Mouse (Mus musculus) hindbrain, postnatal 0 days (tissue): ENCODE results near the gene Lipc. TPM values are rescaled to one million over a fixed set of nuclear protein-coding genes. Genes with fewer than 3 reads are reported as not detected.
A peak's percentile ranks its signal among the peaks of the same experiment; 100 is the strongest.

ENCODE experiments used
- ATAC-seq: fragments of 200-750 bp; cut with Nextera tagmentation; 2 replicates; pipeline ENCODE4 v1.8.0; 2017; ENCODE audit warnings: mild to moderate bottlenecking, moderate TSS enrichment, moderate library complexity
- DNase-seq: peaks from one replicate; pipeline ENCODE4 v3.0.0-alpha.2; 2015; ENCODE audit warnings: low spot score
- H3K27ac ChIP-seq: fragments of 300-500 bp; sonication (generic); 2 replicates; pipeline ENCODE4 v1.5.1; 2014; ENCODE audit warnings: mild to moderate bottlenecking
- H3K27me3 ChIP-seq: fragments of 300-500 bp; sonication (generic); 2 replicates; pipeline ENCODE4 v1.6.1; 2014; ENCODE audit warnings: low read length, mixed read lengths; ENCODE audit not compliant: insufficient read depth
- H3K36me3 ChIP-seq: fragments of 300-500 bp; sonication (generic); 2 replicates; pipeline ENCODE4 v1.6.1; 2014; ENCODE audit warnings: low read length, mixed read lengths; ENCODE audit not compliant: insufficient read depth
- H3K4me1 ChIP-seq: fragments of 300-500 bp; sonication (generic); 2 replicates; pipeline ENCODE4 v1.6.1; 2014; ENCODE audit warnings: antibody characterized with exemption, low read length, mixed read lengths; ENCODE audit not compliant: insufficient read depth
- H3K4me2 ChIP-seq: fragments of 300-500 bp; sonication (generic); 2 replicates; pipeline ENCODE4 v1.6.1; 2014; ENCODE audit warnings: low read depth, mild to moderate bottlenecking, low read length, moderate library complexity, mixed read lengths
- H3K4me3 ChIP-seq: fragments of 300-500 bp; sonication (generic); 2 replicates; pipeline ENCODE4 v1.5.1; 2014; ENCODE audit warnings: low read length
- H3K9ac ChIP-seq: fragments of 300-500 bp; sonication (generic); replicated peaks from 2 replicates; pipeline ENCODE4 v1.6.1; 2014; ENCODE audit warnings: mild to moderate bottlenecking, low read length, moderate library complexity, mixed read lengths
- H3K9me3 ChIP-seq: fragments of 300-500 bp; sonication (generic); 2 replicates; pipeline ENCODE4 v1.6.1; 2016; ENCODE audit warnings: low read length, mixed read lengths
- CTCF ChIP-seq: IDR thresholded peaks from 2 replicates; pipeline ENCODE4 v1.5.1; 2016; ENCODE audit warnings: antibody characterized with exemption, control low read depth, low read depth
- WGBS: fragments of 180-500 bp; shearing (Covaris S2); extraction: QIAGEN DNeasy Blood & Tissue Kit; methylation state at CpG from one replicate; pipeline ENCODE4 v1.1.7; 2014; 5-methylcytosine and 5-hydroxymethylcytosine counted together
- polyA plus RNA-seq: library from polyadenylated mRNA; unstranded; fragments of >200 nt; fragmentation: Nextera tagmentation; extraction: Ambion mirVana; gene quantifications from 2 replicates; pipeline ENCODE4 v1.2.1, GENCODE M21; 2015
- total RNA-seq: library from RNA; depleted of rRNA; stranded (reverse); fragments of >200 nt; gene quantifications from 2 replicates; pipeline ENCODE4 v1.2.3, GENCODE M21; 2014

Lipc gene
- total and polyA plus RNA-seq, 2 experiments from 2014 or later, result 0.19 TPM; not detected in 1

DNA sequence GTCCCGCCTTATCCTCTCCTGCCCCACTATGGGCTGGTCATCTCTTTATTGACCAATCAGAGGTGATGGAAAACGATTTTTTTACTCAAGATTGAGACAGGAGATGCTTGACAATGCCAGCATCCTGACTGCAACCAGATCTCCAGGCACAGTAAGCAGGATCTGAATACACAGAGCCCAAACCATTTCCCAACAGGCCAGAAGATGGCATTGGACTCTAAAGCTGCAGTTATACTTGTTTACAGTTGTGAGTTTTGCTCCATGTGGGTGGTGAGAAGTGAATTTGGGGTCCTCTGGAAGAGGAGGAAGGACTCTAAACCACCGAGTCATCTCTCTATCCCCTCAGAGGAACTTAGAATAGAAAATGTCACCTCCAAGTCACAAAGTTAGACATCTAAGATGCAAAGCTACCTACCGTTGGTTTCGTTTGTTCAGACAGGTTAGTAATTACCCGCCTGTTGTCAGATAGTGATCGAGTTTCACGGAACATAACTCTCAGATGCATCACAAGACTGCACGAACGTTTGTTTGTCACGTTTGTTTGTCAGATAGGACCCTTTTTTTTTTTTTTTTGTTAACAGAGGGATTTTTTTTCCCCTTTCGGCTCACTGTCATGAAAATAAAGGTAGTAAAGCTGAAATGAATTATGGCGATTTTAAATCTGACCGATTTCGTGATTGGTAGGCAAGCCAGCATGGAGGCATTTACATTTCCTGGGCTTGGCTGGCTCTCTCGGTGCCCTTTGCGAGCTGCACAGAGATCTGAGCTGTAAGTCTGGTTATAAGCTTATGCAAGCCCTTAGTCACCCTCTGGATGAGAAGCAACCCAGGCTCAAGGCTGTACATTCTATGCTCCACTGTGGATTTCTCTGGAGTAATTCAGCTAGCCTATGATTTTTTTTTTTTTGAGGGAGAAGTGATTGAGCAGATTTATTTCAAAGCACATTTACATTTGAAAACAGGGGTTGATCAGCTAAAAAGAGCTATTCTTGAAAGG lies 14.3 kb upstream of the Lipc start:
- WGBS, result 77% methylated on average over 17 of the region's 17 CpGs

DNA sequence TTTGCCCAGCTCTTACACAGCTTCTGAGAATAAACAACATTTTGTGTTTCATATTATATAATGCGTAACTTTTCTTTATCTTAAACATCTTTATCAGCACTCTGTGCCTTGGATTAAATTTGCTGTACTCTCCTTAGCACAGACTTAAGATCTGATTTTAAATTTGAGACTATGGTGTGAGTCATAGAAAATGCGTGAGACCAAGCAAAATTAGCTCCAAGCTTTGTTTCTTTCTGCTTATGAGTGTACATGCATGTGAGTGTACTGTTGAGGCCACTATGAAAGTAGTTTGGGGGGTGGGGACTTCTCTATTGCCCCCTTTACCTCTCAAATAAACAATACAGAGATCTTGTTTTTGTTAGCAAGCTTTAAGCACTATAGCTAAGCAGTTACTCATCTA lies 13.4 kb upstream of the Lipc start:
- Histone ChIP-seq H3K27me3 (no peaks in the 10 kb centered on the region), H3K27ac (no peak overlapping the region), H3K4me3 (no peak overlapping the region), H3K4me2 (no peak overlapping the region), H3K4me1 (no peaks in the 10 kb centered on the region), H3K9ac (no peak overlapping the region), H3K36me3 (no peaks in the 10 kb centered on the region), H3K9me3 (no peaks in the 10 kb centered on the region)
- no peak for TF ChIP-seq CTCF
- WGBS, result 96% methylated on average over 2 of the region's 2 CpGs
- DNase-seq, result no peak
- ATAC-seq, result no peak

More for the DNA sequence above, 14.3 kb upstream of the Lipc start:
- Histone ChIP-seq H3K4me3 (no peak overlapping the region), H3K9ac (no peak overlapping the region), H3K4me2 (no peak overlapping the region), H3K27me3 (no peaks in the 10 kb centered on the region), H3K27ac (no peak overlapping the region), H3K9me3 (no peaks in the 10 kb centered on the region), H3K4me1 (no peaks in the 10 kb centered on the region), H3K36me3 (no peaks in the 10 kb centered on the region)
- no peak for DNase-seq
- ATAC-seq, result no peak
- peak; percentile 42 for TF ChIP-seq CTCF

- Histone ChIP-seq H3K4me1 (no peaks in the 10 kb centered on the region), H3K9ac (no peak overlapping the region), H3K27me3 (no peaks in the 10 kb centered on the region), H3K4me2 (no peak overlapping the region), H3K27ac (no peak overlapping the region), H3K9me3 (no peaks in the 10 kb centered on the region), H3K4me3 (no peak overlapping the region), H3K36me3 (no peaks in the 10 kb centered on the region)
- ATAC-seq (no peak), DNase-seq (no peak)
- TF ChIP-seq CTCF, result no peak
- 91% methylated on average over 4 of the region's 4 CpGs for WGBS
Observed at GRCm38 (mm10) chr9:70965011-70965410, 13.0 kb upstream of the Lipc start.

DNA sequence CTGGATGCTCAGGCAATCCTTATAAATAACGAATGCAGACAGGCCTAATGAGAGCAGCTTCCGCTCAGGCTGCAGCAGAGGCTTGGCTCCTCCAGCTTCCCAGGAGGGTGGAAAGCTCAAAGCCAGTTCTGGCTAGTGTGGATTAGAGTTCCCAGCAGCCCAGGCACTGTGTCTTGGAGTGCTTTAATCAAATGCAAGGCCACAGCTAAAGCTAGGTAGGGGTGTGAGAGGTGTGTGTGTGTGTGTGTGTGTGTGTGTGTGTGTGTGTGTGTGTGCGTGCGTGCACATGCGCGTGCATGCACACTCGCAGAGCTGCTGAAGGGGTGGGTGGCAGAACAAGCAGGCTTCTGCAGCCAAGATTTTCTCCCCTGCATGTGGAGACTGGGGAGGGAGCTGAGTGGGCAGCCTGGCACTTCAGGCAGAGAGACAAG lies 11.4 kb upstream of the Lipc start:
- Histone ChIP-seq H3K27ac (peak overlapping the region; percentile 52), H3K4me1 (no peaks in the 10 kb centered on the region), H3K9ac (no peak overlapping the region), H3K27me3 (no peaks in the 10 kb centered on the region), H3K4me3 (no peak overlapping the region), H3K36me3 (no peaks in the 10 kb centered on the region), H3K9me3 (no peaks in the 10 kb centered on the region), H3K4me2 (no peak overlapping the region)
- 64% methylated on average over 7 of the region's 7 CpGs for WGBS
- TF ChIP-seq CTCF, result no peak
- peak; percentile 69 for ATAC-seq
- DNase-seq, result peak; percentile 65

GRCm38 (mm10) chr9:70962781-70963455 lies 10.9 kb upstream of the Lipc start:
- Histone ChIP-seq H3K4me3 (no peak overlapping the region), H3K9ac (no peak overlapping the region), H3K4me2 (no peak overlapping the region), H3K36me3 (no peaks in the 10 kb centered on the region), H3K9me3 (no peaks in the 10 kb centered on the region), H3K27me3 (no peaks in the 10 kb centered on the region), H3K27ac (peak overlapping the region; percentile 52), H3K4me1 (no peaks in the 10 kb centered on the region)
- TF ChIP-seq CTCF, result 0 out of 2 replicates have a peak, but pooled peaks have one; percentile 23
- WGBS, result 96% methylated on average over 2 of the region's 2 CpGs
- DNase-seq (no peak), ATAC-seq (no peak)

DNA sequence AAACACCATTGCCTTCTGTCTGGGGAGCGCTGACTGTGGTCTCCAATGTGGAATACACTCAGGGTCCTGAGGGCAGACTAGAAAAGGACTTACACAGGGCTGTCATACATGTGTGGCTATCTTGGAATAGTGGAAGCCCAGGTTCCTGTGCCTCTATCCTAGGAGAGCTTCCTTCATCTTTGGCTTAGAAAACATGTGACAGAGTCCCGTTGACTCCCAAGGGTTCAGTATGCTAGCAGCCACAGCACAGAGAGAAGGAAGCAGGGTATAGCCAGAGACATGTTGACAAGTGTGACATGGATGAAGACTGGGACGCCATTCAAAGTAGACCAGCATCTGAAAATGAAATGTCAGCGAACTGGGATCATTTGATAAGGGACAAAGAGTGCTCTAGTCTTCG lies 8.3 kb upstream of the Lipc start:
- H3K27me3 ChIP-seq, result no peaks in the 10 kb centered on the region
- WGBS, result 90% methylated on average over 5 of the region's 5 CpGs
- no peak overlapping the region for H3K4me3 ChIP-seq
- H3K27ac ChIP-seq, result peak overlapping the region; percentile 36; the same call in 1 of the 2 replicates
- DNase-seq (no peak), ATAC-seq (0 out of 2 replicates have a peak, but pooled peaks have one; percentile 5)
- no peaks in the 10 kb centered on the region for H3K9me3 ChIP-seq
- H3K9ac ChIP-seq, result no peak overlapping the region
- H3K4me1 ChIP-seq, result no peaks in the 10 kb centered on the region
- TF ChIP-seq CTCF, result no peak
- H3K4me2 ChIP-seq, result no peak overlapping the region
- no peaks in the 10 kb centered on the region for H3K36me3 ChIP-seq
